Mouse (Mus musculus) stomach, postnatal 0 days (tissue): ENCODE data around the gene Tnfrsf23. TPM values are rescaled to one million over a fixed set of nuclear protein-coding genes. Genes with fewer than 3 reads are reported as not detected.
"Not testable (repeated sequence)": the region's sequence is repeated elsewhere in the genome, so short reads cannot be mapped to it uniquely, and the experiment has no call there.

Experiments used
- ATAC-seq: fragments of 200-750 bp; cut with Nextera tagmentation; 2 replicates; pipeline ENCODE4 v1.8.0; 2017; ENCODE audit not compliant: low FRiP score, low TSS enrichment
- DNase-seq: peaks from one replicate; pipeline ENCODE4 v3.0.0-alpha.2; 2016; ENCODE audit warnings: low spot score
- H3K27ac ChIP-seq: fragments of 300-500 bp; sonication (generic); replicated peaks from 2 replicates; pipeline ENCODE4 v1.5.1; 2014; ENCODE audit warnings: mild to moderate bottlenecking, control low read depth
- H3K27me3 ChIP-seq: fragments of 300-500 bp; sonication (generic); 2 replicates; pipeline ENCODE4 v1.6.1; 2014; ENCODE audit warnings: low read length; ENCODE audit not compliant: control insufficient read depth, insufficient read depth
- H3K36me3 ChIP-seq: fragments of 300-500 bp; sonication (generic); 2 replicates; pipeline ENCODE4 v1.6.1; 2014; ENCODE audit warnings: low read length, mixed read lengths; ENCODE audit not compliant: control insufficient read depth, insufficient read depth
- H3K4me1 ChIP-seq: fragments of 300-500 bp; sonication (generic); replicated peaks from 2 replicates; pipeline ENCODE4 v1.6.1; 2014; ENCODE audit warnings: antibody characterized with exemption; ENCODE audit not compliant: control insufficient read depth, insufficient read depth
- H3K4me2 ChIP-seq: fragments of 300-500 bp; sonication (generic); replicated peaks from 2 replicates; pipeline ENCODE4 v1.6.1; 2014; ENCODE audit warnings: low read depth, mild to moderate bottlenecking, control low read depth, moderate library complexity
- H3K4me3 ChIP-seq: fragments of 300-500 bp; sonication (generic); 2 replicates; pipeline ENCODE4 v1.5.1; 2014; ENCODE audit warnings: low read depth, low read length, control low read depth
- H3K9ac ChIP-seq: fragments of 300-500 bp; sonication (generic); 2 replicates; pipeline ENCODE4 v1.6.1; 2014; ENCODE audit warnings: mild to moderate bottlenecking, low read length, control low read depth, mixed read lengths
- H3K9me3 ChIP-seq: fragments of 300-500 bp; sonication (generic); 2 replicates; pipeline ENCODE4 v1.6.1; 2016; ENCODE audit warnings: low read length; ENCODE audit not compliant: control insufficient read depth
- CTCF ChIP-seq: IDR thresholded peaks from 2 replicates; pipeline ENCODE4 v1.5.1; 2016; ENCODE audit warnings: antibody characterized with exemption, low read depth, mild to moderate bottlenecking, moderate library complexity
- EP300 ChIP-seq: optimal IDR thresholded peaks from 2 replicates; pipeline ENCODE3; 2016; ENCODE audit warnings: antibody characterized with exemption
- WGBS: fragments of 180-500 bp; shearing (Covaris S2); extraction: QIAGEN DNeasy Blood & Tissue Kit; methylation state at CpG from one replicate; pipeline ENCODE4 v1.1.7; 2014; 5-methylcytosine and 5-hydroxymethylcytosine counted together
- polyA plus RNA-seq: library from polyadenylated mRNA; unstranded; fragments of >200 nt; fragmentation: Nextera tagmentation; extraction: Ambion mirVana; gene quantifications from 2 replicates; pipeline ENCODE4 v1.2.1, GENCODE M21; 2015

Gene Tnfrsf23
- polyA plus RNA-seq, 1 experiment from 2014 or later = 2.9 TPM

DNA sequence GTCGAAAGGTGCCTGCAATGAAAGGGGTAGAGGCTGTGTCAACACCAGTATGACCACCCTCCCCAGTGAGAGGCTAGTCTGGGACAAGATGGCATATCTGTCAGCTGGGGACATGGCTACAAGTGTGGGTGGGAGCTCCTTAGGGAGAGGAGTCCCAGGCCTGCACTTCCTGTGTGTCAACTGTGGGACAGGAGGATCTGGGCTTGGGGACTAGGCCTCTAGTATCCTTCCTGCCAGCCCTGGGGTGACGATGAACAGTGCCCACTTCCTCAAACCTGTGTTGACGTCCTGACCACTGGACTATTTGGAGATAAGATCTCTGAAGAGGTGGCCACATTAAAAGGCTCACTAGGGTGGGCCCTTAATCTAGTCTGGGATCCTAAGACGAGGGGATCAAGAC is 4.3 kb upstream of the Tnfrsf23 start:
- WGBS = 77% methylated on average over 4 of the region's 4 CpGs
- Histone ChIP-seq H3K9me3 (no peaks in the 10 kb centered on the region), H3K4me3 (no peak overlapping the region), H3K9ac (no peak overlapping the region), H3K27ac (no peak overlapping the region), H3K36me3 (peaks cover 34% of the 10 kb centered on the region), H3K27me3 (no peaks in the 10 kb centered on the region), H3K4me2 (no peak overlapping the region), H3K4me1 (no peaks in the 10 kb centered on the region)
- no peak for TF ChIP-seq EP300
- TF ChIP-seq CTCF = no peak
- no peak for ATAC-seq
- DNase-seq = no peak

DNA sequence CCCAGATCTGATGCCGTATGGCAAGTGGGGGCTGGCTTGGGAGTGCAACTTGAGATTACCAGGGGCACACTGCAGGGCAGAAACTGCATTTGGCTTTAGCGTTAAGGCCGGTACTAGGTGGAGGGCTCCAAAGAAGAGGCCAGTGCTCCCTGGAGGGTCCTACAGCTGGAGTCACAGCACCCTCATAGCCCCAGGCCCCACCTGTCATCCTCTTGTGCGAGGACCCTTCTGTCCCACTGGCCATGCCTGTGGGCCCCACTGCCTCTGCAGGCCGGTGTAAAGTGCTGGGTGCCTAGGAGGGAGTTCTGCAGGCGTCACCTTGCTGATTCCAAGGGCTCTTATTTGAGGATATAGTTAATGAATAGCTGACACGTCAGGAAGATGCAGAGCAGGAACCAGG is 3.8 kb upstream of the Tnfrsf23 start:
- no peak overlapping the region for H3K4me3 ChIP-seq
- ATAC-seq = no peak
- H3K4me2 ChIP-seq = no peak overlapping the region
- no peak overlapping the region for H3K9ac ChIP-seq
- no peaks in the 10 kb centered on the region for H3K4me1 ChIP-seq
- DNase-seq = no peak
- H3K36me3 ChIP-seq = peaks cover 30% of the 10 kb centered on the region
- TF ChIP-seq CTCF (no peak), EP300 (no peak)
- H3K9me3 ChIP-seq = no peaks in the 10 kb centered on the region
- H3K27ac ChIP-seq = no peak overlapping the region
- H3K27me3 ChIP-seq = no peaks in the 10 kb centered on the region
- WGBS = 67% methylated on average over 7 of the region's 7 CpGs

DNA sequence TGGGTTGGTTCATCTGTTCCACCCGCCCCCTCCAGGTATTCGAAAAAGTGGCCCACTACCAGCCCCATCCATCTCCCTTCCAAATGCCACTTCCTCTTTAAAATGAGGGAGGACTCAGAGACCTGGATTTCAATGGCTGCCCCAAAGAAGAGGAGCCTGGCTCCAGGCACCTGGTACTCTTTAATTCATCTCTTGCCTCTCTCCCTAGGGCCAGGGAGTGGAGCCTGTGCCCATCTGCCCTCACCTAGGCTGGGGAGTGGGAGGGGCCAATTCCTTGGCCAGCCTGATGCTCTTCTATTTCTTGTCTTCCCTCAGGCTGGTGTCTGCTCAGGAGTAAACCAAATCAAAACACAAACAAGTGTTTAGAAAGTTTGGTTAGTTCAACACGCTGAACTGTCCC is 1.0 kb upstream of the Tnfrsf23 start:
- H3K27ac ChIP-seq, H3K27me3 ChIP-seq, H3K4me1 ChIP-seq, H3K4me3 ChIP-seq, DNase-seq, H3K9ac ChIP-seq, ATAC-seq, H3K9me3 ChIP-seq, H3K4me2 ChIP-seq: not testable (repeated sequence)
- 79% methylated on average over 3 of the region's 3 CpGs for WGBS
- H3K36me3 ChIP-seq = peaks cover 12% of the 10 kb centered on the region

DNA sequence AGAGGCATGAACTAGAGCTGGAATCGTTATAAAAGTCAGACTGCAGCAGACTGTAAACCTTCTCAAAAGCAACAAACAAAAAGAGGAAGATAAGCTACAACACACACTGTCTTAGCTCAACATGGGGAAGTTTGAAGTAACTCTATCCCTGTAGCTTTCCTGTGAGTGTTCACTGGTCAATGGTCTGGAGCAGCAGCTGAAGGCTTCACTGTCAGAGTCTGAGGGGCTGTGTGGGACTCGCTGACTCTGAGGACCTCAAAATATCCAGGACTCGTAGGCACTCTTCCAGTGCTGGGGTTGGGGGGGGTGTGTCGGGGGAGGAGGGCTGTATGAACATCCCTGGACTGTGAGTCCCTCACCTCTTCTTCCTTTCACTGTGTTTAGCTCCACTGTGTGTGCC is 519 bp upstream of the Tnfrsf23 start:
- not testable (repeated sequence) for H3K27ac ChIP-seq, H3K36me3 ChIP-seq, DNase-seq, H3K9ac ChIP-seq, H3K4me2 ChIP-seq, H3K4me1 ChIP-seq, ATAC-seq, H3K27me3 ChIP-seq, H3K9me3 ChIP-seq, H3K4me3 ChIP-seq
- 45% methylated on average over 4 of the region's 4 CpGs for WGBS

DNA sequence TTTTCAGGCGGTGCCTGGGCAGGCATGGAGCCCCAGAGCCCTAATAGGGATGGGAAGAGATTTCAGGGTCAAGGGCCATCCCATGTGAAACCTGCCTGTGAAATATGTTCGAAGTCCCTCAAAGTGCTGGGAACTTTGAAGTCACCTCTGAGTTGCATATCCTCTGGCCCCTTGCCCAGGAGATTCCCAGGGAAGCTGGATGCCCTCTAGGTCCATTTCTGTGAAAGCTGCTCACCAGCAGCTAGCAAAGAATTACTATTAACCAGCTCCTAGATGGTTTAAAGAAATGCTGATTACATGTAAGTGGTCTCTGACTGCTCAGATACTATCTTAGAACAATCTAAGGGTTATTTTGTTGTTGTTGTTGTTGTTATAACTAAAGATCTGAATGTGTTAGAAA is 1.1 kb downstream of the Tnfrsf23 start:
- WGBS = 83% methylated on average over 1 of the region's 2 CpGs
- H3K27ac ChIP-seq, ATAC-seq, DNase-seq, H3K4me1 ChIP-seq, H3K4me3 ChIP-seq, H3K9me3 ChIP-seq, H3K4me2 ChIP-seq, H3K9ac ChIP-seq, H3K36me3 ChIP-seq, H3K27me3 ChIP-seq: not testable (repeated sequence)

DNA sequence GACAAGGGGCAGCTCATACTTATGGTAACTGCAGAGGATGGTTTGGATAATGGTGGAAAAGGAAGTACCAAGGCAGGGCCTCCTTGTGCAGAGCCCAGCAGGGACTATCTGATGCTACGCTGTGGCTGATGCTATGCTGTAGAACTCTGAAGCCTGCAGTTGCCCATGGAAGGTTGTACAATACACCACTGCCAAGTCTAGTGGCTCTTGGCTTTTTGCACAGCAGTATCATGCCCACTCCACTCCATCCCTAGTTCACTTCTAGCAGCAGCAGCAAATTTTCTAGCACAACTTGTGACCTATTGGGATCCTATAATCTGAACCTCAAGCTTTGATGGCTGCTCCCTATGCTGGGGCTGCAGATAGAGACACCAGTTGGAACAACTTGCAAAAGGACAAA is 4.1 kb downstream of the Tnfrsf23 start:
- no peak overlapping the region for H3K27ac ChIP-seq
- H3K4me1 ChIP-seq = no peaks in the 10 kb centered on the region
- TF ChIP-seq EP300 (no peak), CTCF (no peak)
- H3K36me3 ChIP-seq = no peaks in the 10 kb centered on the region
- DNase-seq (no peak), ATAC-seq (no peak)
- H3K4me3 ChIP-seq = no peak overlapping the region
- no peak overlapping the region for H3K4me2 ChIP-seq
- no peaks in the 10 kb centered on the region for H3K9me3 ChIP-seq
- H3K9ac ChIP-seq = no peak overlapping the region
- H3K27me3 ChIP-seq = no peaks in the 10 kb centered on the region
- WGBS = 90% methylated on average over 1 of the region's 1 CpGs

DNA sequence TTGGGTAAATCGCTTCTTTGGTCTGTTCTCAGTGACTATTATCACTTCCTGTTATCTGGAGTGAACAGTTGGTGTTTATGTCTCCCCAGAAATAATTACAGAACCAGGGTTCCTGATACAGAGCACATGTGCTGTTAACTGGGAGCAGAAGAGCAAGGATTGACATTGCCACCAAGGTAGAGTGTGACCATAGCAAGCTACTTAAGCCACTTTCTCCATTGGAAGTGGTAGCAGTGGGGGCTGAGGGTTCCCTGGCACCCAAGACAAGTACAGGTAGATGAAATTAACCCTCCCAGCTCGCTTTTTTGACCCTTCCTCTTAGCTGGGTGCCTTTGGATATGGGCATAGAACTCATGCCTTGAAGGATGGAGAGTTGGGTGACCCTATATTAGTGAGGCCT is 4.8 kb downstream of the Tnfrsf23 start:
- H3K4me3 ChIP-seq, H3K27me3 ChIP-seq, H3K36me3 ChIP-seq, H3K4me1 ChIP-seq, H3K9ac ChIP-seq, H3K27ac ChIP-seq, DNase-seq, H3K9me3 ChIP-seq, H3K4me2 ChIP-seq, ATAC-seq: not testable (repeated sequence)
- 65% methylated on average over 2 of the region's 2 CpGs for WGBS

DNA sequence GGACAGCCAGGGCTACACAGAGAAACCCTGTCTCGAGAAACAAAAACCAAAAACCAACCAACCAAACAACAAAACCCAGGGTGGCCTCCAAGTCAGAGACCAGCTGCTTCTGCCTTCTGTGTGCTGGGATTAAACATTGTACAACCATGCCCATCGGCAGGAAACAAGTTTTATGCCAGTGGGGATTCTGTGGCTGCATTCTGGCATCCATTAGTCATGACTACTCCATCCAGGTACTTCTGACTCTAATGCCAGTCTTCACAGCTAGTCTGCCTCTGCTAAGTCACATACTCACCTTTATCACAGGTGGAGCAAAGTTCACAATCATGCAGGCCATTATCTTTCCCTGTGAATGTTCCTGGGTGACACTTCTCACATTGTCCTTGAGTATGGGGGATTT is 6.0 kb downstream of the Tnfrsf23 start:
- ATAC-seq, H3K4me1 ChIP-seq, H3K9ac ChIP-seq, DNase-seq, H3K9me3 ChIP-seq, H3K27ac ChIP-seq, H3K4me3 ChIP-seq, H3K27me3 ChIP-seq, H3K36me3 ChIP-seq, H3K4me2 ChIP-seq: not testable (repeated sequence)
- 67% methylated on average over 2 of the region's 2 CpGs for WGBS
